Mouse (Mus musculus): ENCODE measurements around the gene Ubap2. TPM values are rescaled to one million over a fixed set of nuclear protein-coding genes. Genes with fewer than 3 reads are reported as not detected.

Ubap2 gene
- total RNA-seq (2023) = 10 to 100 TPM; 25.3 to 26.9 TPM

GRCm38 (mm10) chr4:41274980-41275850 lies at the start of gene Ubap2:
Gene Ubap2 (minus strand): TSS chr4:41275144.

GRCm38 (mm10) chr4:41314141-41315129 lies 39.5 kb upstream of the Ubap2 start, which contains the start of gene Dcaf12:
Gene Dcaf12 (minus strand): TSS chr4:41314889.

Other genes with a start within 250 kb of the Ubap2 start
- gene Aqp7, start 227.0 kb downstream of the Ubap2 start, total RNA-seq (2023) = not detected
- under 1 TPM in 1 of 2 experiments, not detected in 1; 0.45 TPM for gene Aqp3, start 177.0 kb downstream of the Ubap2 start, total RNA-seq (2023)
- 10 to 100 TPM; 35.6 to 39.7 TPM for gene Nol6, start 150.7 kb downstream of the Ubap2 start, total RNA-seq (2023)
- gene Ube2r2, start 139.4 kb downstream of the Ubap2 start, total RNA-seq (2023) = 10 to 100 TPM; 58.4 to 72.8 TPM
- 10 to 100 TPM; 63.6 to 67.0 TPM for gene Dcaf12, start 39.7 kb upstream of the Ubap2 start, total RNA-seq (2023)
- 10 to 100 TPM; 58.1 to 92.6 TPM for gene Ubap1, start 73.9 kb upstream of the Ubap2 start, total RNA-seq (2023)
- gene Kif24, start 189.7 kb upstream of the Ubap2 start, total RNA-seq (2023) = 1 to 10 TPM; 2.5 to 2.8 TPM
- 1 to 10 TPM; 5.9 to 6.3 TPM for gene Nudt2, start 190.0 kb upstream of the Ubap2 start, total RNA-seq (2023)
- under 1 TPM in 1 of 2 experiments, not detected in 1; 0.79 TPM for gene AI464131, start 227.9 kb upstream of the Ubap2 start, total RNA-seq (2023)
- gene 1110017D15Rik, start 242.2 kb upstream of the Ubap2 start, total RNA-seq (2023) = not detected

All from monocyte, adult 59 days (primary cell).